Mouse (Mus musculus) bone marrow, adult 2 months (tissue): ENCODE measurements around the gene Zswim4.

Experiments used
- CTCF ChIP-seq: fragments of 200-500 bp; IDR thresholded peaks from 2 replicates; pipeline ENCODE4 v1.5.1; 2011; ENCODE audit warnings: low read length, control low read depth; ENCODE audit not compliant: control insufficient read depth, insufficient read depth
- POLR2A ChIP-seq: fragments of 200-500 bp; IDR thresholded peaks from 2 replicates; pipeline ENCODE4 v1.6.1; 2011; ENCODE audit warnings: low read depth, mild to moderate bottlenecking, control low read depth, low read length, borderline replicate concordance; ENCODE audit not compliant: control insufficient read depth

- TF ChIP-seq POLR2A (peak; percentile 59; the same call in 1 of the 2 replicates), CTCF (no peak)
Measured at GRCm38 (mm10) chr8:84192023-84192422, 44.8 kb downstream of the Zswim4 start.
